Mouse (Mus musculus) midbrain, embryonic 16.5 days (tissue): ENCODE results near the gene Aoah. TPM values are rescaled to one million over a fixed set of nuclear protein-coding genes. Genes with fewer than 3 reads are reported as not detected.

Source experiments
- ATAC-seq: fragments of 200-750 bp; cut with Nextera tagmentation; 2 replicates; pipeline ENCODE4 v1.8.0; 2017; ENCODE audit warnings: moderate TSS enrichment
- H3K27ac ChIP-seq: fragments of 300-500 bp; sonication (generic); 2 replicates; pipeline ENCODE4 v1.5.1; 2014; ENCODE audit warnings: mild to moderate bottlenecking, low read length, mixed read lengths
- H3K27me3 ChIP-seq: fragments of 300-500 bp; sonication (generic); 2 replicates; pipeline ENCODE4 v1.6.1; 2014; ENCODE audit warnings: low read depth, low read length, mixed read lengths; ENCODE audit not compliant: control insufficient read depth, insufficient read depth
- H3K36me3 ChIP-seq: fragments of 300-500 bp; sonication (generic); 2 replicates; pipeline ENCODE4 v1.6.1; 2014; ENCODE audit warnings: mild to moderate bottlenecking, low read length, moderate library complexity, mixed read lengths; ENCODE audit not compliant: control insufficient read depth, insufficient read depth
- H3K4me1 ChIP-seq: fragments of 300-500 bp; sonication (generic); 2 replicates; pipeline ENCODE4 v1.6.1; 2014; ENCODE audit warnings: mild to moderate bottlenecking, low read length, mixed read lengths; ENCODE audit not compliant: control insufficient read depth, insufficient read depth
- H3K4me2 ChIP-seq: fragments of 300-500 bp; sonication (generic); 2 replicates; pipeline ENCODE4 v1.6.1; 2014; ENCODE audit warnings: mild to moderate bottlenecking, low read length, mixed read lengths
- H3K4me3 ChIP-seq: fragments of 300-500 bp; sonication (generic); 2 replicates; pipeline ENCODE4 v1.5.1; 2014; ENCODE audit warnings: low read depth, mild to moderate bottlenecking, low read length, moderate library complexity, mixed read lengths
- H3K9ac ChIP-seq: fragments of 300-500 bp; sonication (generic); 2 replicates; pipeline ENCODE4 v1.6.1; 2014; ENCODE audit warnings: low read depth, low read length, mixed read lengths
- H3K9me3 ChIP-seq: fragments of 300-500 bp; sonication (generic); replicated peaks from 2 replicates; pipeline ENCODE4 v1.6.1; 2014; ENCODE audit warnings: mild to moderate bottlenecking, low read length, mixed read lengths; ENCODE audit not compliant: control insufficient read depth, poor library complexity, severe bottlenecking
- WGBS: fragments of 180-500 bp; shearing (Covaris S2); extraction: QIAGEN DNeasy Blood & Tissue Kit; methylation state at CpG from one replicate; pipeline ENCODE4 v1.1.7; 2014; 5-methylcytosine and 5-hydroxymethylcytosine counted together
- polyA plus RNA-seq: library from polyadenylated mRNA; unstranded; fragments of >200 nt; fragmentation: Nextera tagmentation; extraction: Ambion mirVana; gene quantifications from 2 replicates; pipeline ENCODE4 v1.2.1, GENCODE M21; 2015

The Aoah gene
- polyA plus RNA-seq, 1 experiment from 2014 or later, result 0.60 TPM

- no peak for ATAC-seq
- Histone ChIP-seq H3K9ac (no peak overlapping the region), H3K9me3 (no peaks in the 10 kb centered on the region), H3K27me3 (no peaks in the 10 kb centered on the region), H3K36me3 (no peaks in the 10 kb centered on the region), H3K4me2 (no peak overlapping the region), H3K27ac (no peak overlapping the region), H3K4me3 (no peak overlapping the region), H3K4me1 (no peaks in the 10 kb centered on the region)
- WGBS, result 56% methylated on average over 3 of the region's 3 CpGs
Measured at GRCm38 (mm10) chr13:20800569-20800968, 6.7 kb downstream of the Aoah start.

GRCm38 (mm10) chr13:20811782-20812406, 18.0 kb downstream of the Aoah start:
- Histone ChIP-seq H3K27ac (no peak overlapping the region), H3K4me1 (no peaks in the 10 kb centered on the region), H3K27me3 (no peaks in the 10 kb centered on the region), H3K4me3 (no peak overlapping the region), H3K36me3 (no peaks in the 10 kb centered on the region), H3K4me2 (no peak overlapping the region), H3K9ac (no peak overlapping the region), H3K9me3 (no peaks in the 10 kb centered on the region)
- peak; percentile 58; the same call in 1 of the 2 replicates for ATAC-seq
- 68% methylated on average over 3 of the region's 3 CpGs for WGBS

GRCm38 (mm10) chr13:20816385-20816784, 22.5 kb downstream of the Aoah start:
- H3K9me3 ChIP-seq, result no peaks in the 10 kb centered on the region
- no peak overlapping the region for H3K4me3 ChIP-seq
- H3K27ac ChIP-seq, result no peak overlapping the region
- no peak overlapping the region for H3K9ac ChIP-seq
- ATAC-seq, result no peak
- H3K4me2 ChIP-seq, result no peak overlapping the region
- no peaks in the 10 kb centered on the region for H3K27me3 ChIP-seq
- H3K36me3 ChIP-seq, result no peaks in the 10 kb centered on the region
- no peaks in the 10 kb centered on the region for H3K4me1 ChIP-seq
- 70% methylated on average over 1 of the region's 1 CpGs for WGBS

- H3K9me3 ChIP-seq, result no peaks in the 10 kb centered on the region
- no peak overlapping the region for H3K4me3 ChIP-seq
- H3K4me2 ChIP-seq, result no peak overlapping the region
- H3K27ac ChIP-seq, result no peak overlapping the region
- WGBS, result 50% methylated on average over 2 of the region's 2 CpGs
- H3K36me3 ChIP-seq, result no peaks in the 10 kb centered on the region
- no peak overlapping the region for H3K9ac ChIP-seq
- no peak for ATAC-seq
- no peaks in the 10 kb centered on the region for H3K4me1 ChIP-seq
- no peaks in the 10 kb centered on the region for H3K27me3 ChIP-seq
Measured at GRCm38 (mm10) chr13:20820712-20821328, 26.9 kb downstream of the Aoah start.

- H3K27ac ChIP-seq, result no peak overlapping the region
- H3K27me3 ChIP-seq, result no peaks in the 10 kb centered on the region
- no peaks in the 10 kb centered on the region for H3K36me3 ChIP-seq
- no peaks in the 10 kb centered on the region for H3K9me3 ChIP-seq
- ATAC-seq, result no peak
- H3K4me2 ChIP-seq, result no peak overlapping the region
- WGBS, result 89% methylated on average over 2 of the region's 2 CpGs
- no peak overlapping the region for H3K9ac ChIP-seq
- no peak overlapping the region for H3K4me3 ChIP-seq
- H3K4me1 ChIP-seq, result no peaks in the 10 kb centered on the region
Measured at GRCm38 (mm10) chr13:20828728-20829127, 34.8 kb downstream of the Aoah start.

GRCm38 (mm10) chr13:20829181-20829900, 35.4 kb downstream of the Aoah start:
- Histone ChIP-seq H3K36me3 (no peaks in the 10 kb centered on the region), H3K27ac (no peak overlapping the region), H3K4me1 (no peaks in the 10 kb centered on the region), H3K9ac (no peak overlapping the region), H3K27me3 (no peaks in the 10 kb centered on the region), H3K4me2 (no peak overlapping the region), H3K4me3 (no peak overlapping the region), H3K9me3 (no peaks in the 10 kb centered on the region)
- 91% methylated on average over 9 of the region's 9 CpGs for WGBS
- no peak for ATAC-seq

GRCm38 (mm10) chr13:20855893-20856292, 62.0 kb downstream of the Aoah start:
- no peaks in the 10 kb centered on the region for H3K27me3 ChIP-seq

GRCm38 (mm10) chr13:20899372-20899771, 105.5 kb downstream of the Aoah start:
- Histone ChIP-seq H3K9ac (no peak overlapping the region), H3K27me3 (no peaks in the 10 kb centered on the region), H3K27ac (no peak overlapping the region), H3K36me3 (no peaks in the 10 kb centered on the region), H3K9me3 (no peaks in the 10 kb centered on the region), H3K4me2 (no peak overlapping the region), H3K4me3 (no peak overlapping the region), H3K4me1 (peaks cover 11% of the 10 kb centered on the region)
- no peak for ATAC-seq
- WGBS, result 38% methylated on average over 1 of the region's 1 CpGs

More at GRCm38 (mm10) chr13:20855893-20856292, 62.0 kb downstream of the Aoah start:
- no peak overlapping the region for H3K4me3 ChIP-seq
- no peaks in the 10 kb centered on the region for H3K9me3 ChIP-seq
- no peak overlapping the region for H3K27ac ChIP-seq
- no peaks in the 10 kb centered on the region for H3K4me1 ChIP-seq
- 64% methylated on average over 3 of the region's 3 CpGs for WGBS
- H3K4me2 ChIP-seq, result no peak overlapping the region
- H3K36me3 ChIP-seq, result no peaks in the 10 kb centered on the region
- no peak for ATAC-seq
- no peak overlapping the region for H3K9ac ChIP-seq

GRCm38 (mm10) chr13:20900396-20900971, 106.6 kb downstream of the Aoah start:
- Histone ChIP-seq H3K4me1 (peaks cover 11% of the 10 kb centered on the region), H3K27ac (0 out of 2 replicates have a peak overlapping the region, but pooled peaks have one; percentile 9), H3K9me3 (no peaks in the 10 kb centered on the region), H3K27me3 (no peaks in the 10 kb centered on the region), H3K36me3 (no peaks in the 10 kb centered on the region), H3K4me2 (no peak overlapping the region), H3K9ac (no peak overlapping the region), H3K4me3 (no peak overlapping the region)
- 38% methylated on average over 8 of the region's 8 CpGs for WGBS
- ATAC-seq, result peak; percentile 89
